Mouse (Mus musculus) hindbrain, embryonic 14.5 days (tissue): ENCODE data around the gene Ly6g6d. TPM values are rescaled to one million over a fixed set of nuclear protein-coding genes. Genes with fewer than 3 reads are reported as not detected.

Experiments used
- ATAC-seq: fragments of 200-750 bp; cut with Nextera tagmentation; 2 replicates; pipeline ENCODE4 v1.8.0; 2017; ENCODE audit warnings: moderate number of reproducible peaks, mild to moderate bottlenecking, moderate TSS enrichment, moderate library complexity; ENCODE audit not compliant: low FRiP score
- DNase-seq: peaks from one replicate; pipeline ENCODE4 v3.0.0-alpha.2; 2015; ENCODE audit warnings: low spot score
- H3K27ac ChIP-seq: fragments of 300-500 bp; sonication (generic); 2 replicates; pipeline ENCODE4 v1.5.1; 2014; ENCODE audit warnings: mild to moderate bottlenecking, moderate library complexity
- H3K27me3 ChIP-seq: fragments of 300-500 bp; sonication (generic); 2 replicates; pipeline ENCODE4 v1.6.1; 2014; ENCODE audit warnings: mild to moderate bottlenecking, low read length, mixed read lengths; ENCODE audit not compliant: control insufficient read depth, insufficient read depth
- H3K36me3 ChIP-seq: fragments of 300-500 bp; sonication (generic); replicated peaks from 2 replicates; pipeline ENCODE4 v1.6.1; 2014; ENCODE audit not compliant: control insufficient read depth, insufficient read depth
- H3K4me1 ChIP-seq: fragments of 300-500 bp; sonication (generic); replicated peaks from 2 replicates; pipeline ENCODE4 v1.6.1; 2014; ENCODE audit warnings: antibody characterized with exemption, low read length, mixed read lengths; ENCODE audit not compliant: control insufficient read depth, insufficient read depth
- H3K4me2 ChIP-seq: fragments of 300-500 bp; sonication (generic); replicated peaks from 2 replicates; pipeline ENCODE4 v1.6.1; 2014; ENCODE audit warnings: mild to moderate bottlenecking, moderate library complexity
- H3K4me3 ChIP-seq: fragments of 300-500 bp; sonication (generic); replicated peaks from 2 replicates; pipeline ENCODE4 v1.5.1; 2014; ENCODE audit warnings: mild to moderate bottlenecking, low read length
- H3K9ac ChIP-seq: fragments of 300-500 bp; sonication (generic); 2 replicates; pipeline ENCODE4 v1.6.1; 2014
- H3K9me3 ChIP-seq: fragments of 300-500 bp; sonication (generic); 2 replicates; pipeline ENCODE4 v1.6.1; 2016; ENCODE audit warnings: low read length; ENCODE audit not compliant: control insufficient read depth
- WGBS: fragments of 180-500 bp; shearing (Covaris S2); extraction: QIAGEN DNeasy Blood & Tissue Kit; methylation state at CpG from one replicate; pipeline ENCODE4 v1.1.7; 2014; 5-methylcytosine and 5-hydroxymethylcytosine counted together
- polyA plus RNA-seq: library from polyadenylated mRNA; unstranded; fragments of >200 nt; fragmentation: Nextera tagmentation; extraction: Ambion mirVana; gene quantifications from 2 replicates; pipeline ENCODE4 v1.2.1, GENCODE M21; 2014

The Ly6g6d gene
- polyA plus RNA-seq, 1 experiment from 2014 or later, result 0.94 TPM

DNA sequence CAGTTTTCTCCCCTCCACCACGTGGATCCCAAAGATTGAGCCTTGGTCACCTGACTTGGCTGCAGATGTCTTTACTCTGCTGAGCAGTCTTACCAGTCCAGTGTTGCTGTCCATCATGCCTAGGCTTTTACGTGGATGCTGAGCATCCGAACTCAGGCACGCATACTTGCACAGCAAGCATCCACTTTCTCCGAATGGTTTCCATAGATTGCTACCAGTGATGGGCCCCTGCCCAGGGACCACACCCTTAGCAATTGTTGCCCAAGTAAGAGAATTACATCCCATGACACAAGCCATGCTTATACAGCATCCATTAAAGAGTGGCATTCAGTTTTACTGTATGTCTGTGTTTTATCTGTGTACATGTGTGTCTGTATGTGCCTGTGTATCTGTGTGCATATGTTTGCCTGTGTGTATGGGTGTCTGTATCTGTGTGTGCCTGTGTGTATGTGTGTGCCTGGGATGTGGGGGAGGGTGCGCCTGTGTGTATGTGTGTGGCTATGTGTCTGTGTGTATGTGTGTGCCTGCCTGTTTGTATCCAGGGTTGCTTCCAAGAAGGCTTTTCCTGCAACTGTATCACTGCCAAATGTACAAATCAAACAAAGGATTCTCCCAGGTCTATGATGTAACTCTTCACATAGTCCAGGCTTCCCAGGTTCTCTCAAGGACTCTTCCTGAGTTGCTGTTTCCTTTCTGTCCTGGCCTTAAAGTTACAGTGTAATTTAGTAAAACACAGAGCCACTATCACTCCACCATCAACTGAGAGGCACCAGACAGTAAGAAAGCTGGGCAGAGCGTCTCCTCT, 22.0 kb downstream of the Ly6g6d start:
- DNase-seq (no peak), ATAC-seq (no peak)
- 95% methylated on average over 7 of the region's 7 CpGs for WGBS
- H3K27ac ChIP-seq, result no peak overlapping the region
- peaks cover 23% of the 10 kb centered on the region for H3K36me3 ChIP-seq
- H3K9me3 ChIP-seq, result no peaks in the 10 kb centered on the region
- H3K4me2 ChIP-seq, result no peak overlapping the region
- H3K9ac ChIP-seq, result no peak overlapping the region
- H3K4me3 ChIP-seq, result no peak overlapping the region
- H3K4me1 ChIP-seq, result peaks cover 20% of the 10 kb centered on the region
- H3K27me3 ChIP-seq, result no peaks in the 10 kb centered on the region

- ATAC-seq (no peak), DNase-seq (no peak)
- no peaks in the 10 kb centered on the region for H3K9me3 ChIP-seq
- H3K27me3 ChIP-seq, result no peaks in the 10 kb centered on the region
- 81% methylated on average over 12 of the region's 12 CpGs for WGBS
- H3K4me2 ChIP-seq, result peak overlapping the region; percentile 59
- peak overlapping the region; percentile 53 for H3K9ac ChIP-seq
- peak overlapping the region; percentile 87 for H3K27ac ChIP-seq
- peaks cover 16% of the 10 kb centered on the region; the same call in 1 of the 2 replicates for H3K4me1 ChIP-seq
- H3K36me3 ChIP-seq, result peaks cover 18% of the 10 kb centered on the region; the same call in 1 of the 2 replicates
- no peak overlapping the region for H3K4me3 ChIP-seq
Observed at GRCm38 (mm10) chr17:35052271-35052798, 25.5 kb downstream of the Ly6g6d start.

DNA sequence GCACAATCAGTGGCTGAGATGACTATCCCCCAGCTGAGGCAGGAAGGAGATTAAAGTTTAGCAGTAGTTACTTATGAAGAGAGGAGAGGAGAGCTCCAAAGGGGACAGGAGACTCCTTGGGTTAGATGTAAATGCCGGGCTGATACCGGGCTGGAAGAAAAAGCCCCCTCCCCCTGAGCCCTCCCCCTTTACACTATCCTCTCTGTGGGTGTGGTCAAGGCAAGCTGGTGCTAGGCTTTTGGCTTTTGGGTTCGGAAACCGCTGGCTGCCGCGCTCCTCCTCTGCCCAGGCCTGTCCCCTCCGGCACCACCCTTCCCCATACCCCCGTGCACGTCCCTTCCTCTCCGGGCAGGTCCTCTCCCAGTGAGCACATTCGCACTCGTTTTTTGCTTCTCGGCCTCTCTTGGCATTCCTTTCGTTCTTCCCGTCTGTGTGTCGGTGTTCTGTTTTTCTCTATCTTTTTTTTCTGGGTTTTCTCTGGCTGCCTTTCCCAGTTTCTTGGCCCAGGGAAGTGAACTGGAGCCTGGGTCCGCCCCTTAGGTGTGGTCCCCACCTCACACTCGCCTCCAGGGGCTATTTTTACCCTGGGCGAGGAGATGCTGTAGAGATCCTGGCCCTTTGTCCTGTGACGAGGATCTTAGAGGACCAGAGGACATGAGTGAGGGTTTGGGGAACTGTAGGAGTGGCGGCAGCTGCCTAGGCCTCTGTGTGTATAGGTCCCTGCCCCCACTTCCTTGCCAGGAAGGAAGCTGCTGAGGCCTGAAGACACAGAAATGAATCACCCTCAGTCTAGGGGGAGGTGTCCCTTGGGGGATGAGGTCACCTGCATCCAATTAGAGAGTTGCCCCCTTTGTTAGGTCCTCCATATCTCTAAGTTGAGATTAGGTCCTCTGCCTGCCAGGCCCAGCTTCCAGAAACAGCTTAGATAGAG, 26.4 kb downstream of the Ly6g6d start:
- Histone ChIP-seq H3K27ac (peak overlapping the region; percentile 87), H3K9me3 (no peaks in the 10 kb centered on the region), H3K4me2 (peak overlapping the region; percentile 59), H3K4me1 (peaks cover 19% of the 10 kb centered on the region; the same call in 1 of the 2 replicates), H3K27me3 (no peaks in the 10 kb centered on the region), H3K36me3 (peaks cover 18% of the 10 kb centered on the region; the same call in 1 of the 2 replicates), H3K9ac (peak overlapping the region; percentile 53), H3K4me3 (peak overlapping the region; percentile 39)
- ATAC-seq (peak; percentile 22; the same call in 1 of the 2 replicates), DNase-seq (peak; percentile 62)
- WGBS, result 3% methylated on average over 21 of the region's 21 CpGs

- H3K27me3 ChIP-seq, result no peaks in the 10 kb centered on the region
- peak overlapping the region; percentile 59 for H3K4me2 ChIP-seq
- peak overlapping the region; percentile 88 for H3K27ac ChIP-seq
- H3K4me1 ChIP-seq, result peaks cover 27% of the 10 kb centered on the region
- ATAC-seq (no peak), DNase-seq (no peak)
- WGBS, result 1% methylated on average over 27 of the region's 27 CpGs
- H3K9me3 ChIP-seq, result no peaks in the 10 kb centered on the region
- peak overlapping the region; percentile 62 for H3K9ac ChIP-seq
- 0 out of 2 replicates have a peak, but pooled peaks cover 10% of the 10 kb centered on the region for H3K36me3 ChIP-seq
- peak overlapping the region; percentile 39 for H3K4me3 ChIP-seq
Observed at GRCm38 (mm10) chr17:35050126-35050750, 27.6 kb downstream of the Ly6g6d start.

GRCm38 (mm10) chr17:35049561-35050016, 28.3 kb downstream of the Ly6g6d start, which contains the start of gene Clic1:
Gene Clic1, plus strand, starts transcription at chr17:35049966.
- peaks cover 27% of the 10 kb centered on the region for H3K4me1 ChIP-seq
- H3K27ac ChIP-seq, result peak within 1 kb of the TSS; percentile 88

DNA sequence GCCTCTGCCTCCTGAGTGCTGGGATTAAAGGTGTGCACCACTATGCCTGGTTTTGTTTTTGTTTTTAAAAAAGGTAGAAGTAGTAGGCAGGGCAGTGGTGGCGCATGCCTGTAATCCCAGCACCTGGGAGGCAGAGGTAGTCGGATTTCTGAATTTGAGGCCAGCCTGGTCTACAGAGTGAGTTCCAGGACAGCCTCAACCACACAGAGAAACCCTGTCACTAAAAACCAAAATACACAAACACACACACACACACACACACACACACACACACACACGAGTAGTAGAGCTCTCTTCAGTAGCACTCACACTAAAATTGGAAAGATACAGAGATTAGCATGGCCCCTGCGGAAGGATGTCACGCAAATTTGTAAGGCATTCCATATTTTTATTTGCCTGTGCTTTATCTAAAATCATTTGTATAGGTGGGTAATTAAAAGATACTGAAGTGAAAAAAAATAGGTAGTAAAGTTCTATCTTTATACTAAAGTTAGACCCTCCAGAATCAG, 28.9 kb downstream of the Ly6g6d start:
- 74% methylated on average over 5 of the region's 5 CpGs for WGBS
- Histone ChIP-seq H3K27me3 (no peaks in the 10 kb centered on the region), H3K9me3 (no peaks in the 10 kb centered on the region), H3K4me1 (peaks cover 27% of the 10 kb centered on the region), H3K9ac (no peak overlapping the region), H3K4me3 (no peak overlapping the region), H3K36me3 (0 out of 2 replicates have a peak, but pooled peaks cover 6% of the 10 kb centered on the region), H3K27ac (peak overlapping the region; percentile 88; the same call in 1 of the 2 replicates), H3K4me2 (peak overlapping the region; percentile 59)
- DNase-seq (no peak), ATAC-seq (no peak)

More at GRCm38 (mm10) chr17:35049561-35050016, 28.3 kb downstream of the Ly6g6d start, which contains the start of gene Clic1:
- Histone ChIP-seq H3K4me3 (peak within 1 kb of the TSS; percentile 39), H3K9me3 (no peaks in the 10 kb centered on the region), H3K36me3 (0 out of 2 replicates have a peak, but pooled peaks cover 10% of the 10 kb centered on the region), H3K4me2 (peak within 1 kb of the TSS; percentile 59), H3K9ac (peak within 1 kb of the TSS; percentile 62), H3K27me3 (no peaks in the 10 kb centered on the region)
- 5% methylated on average over 11 of the region's 11 CpGs for WGBS
- ATAC-seq (peak; percentile 1; the same call in 1 of the 2 replicates), DNase-seq (peak; percentile 65)

DNA sequence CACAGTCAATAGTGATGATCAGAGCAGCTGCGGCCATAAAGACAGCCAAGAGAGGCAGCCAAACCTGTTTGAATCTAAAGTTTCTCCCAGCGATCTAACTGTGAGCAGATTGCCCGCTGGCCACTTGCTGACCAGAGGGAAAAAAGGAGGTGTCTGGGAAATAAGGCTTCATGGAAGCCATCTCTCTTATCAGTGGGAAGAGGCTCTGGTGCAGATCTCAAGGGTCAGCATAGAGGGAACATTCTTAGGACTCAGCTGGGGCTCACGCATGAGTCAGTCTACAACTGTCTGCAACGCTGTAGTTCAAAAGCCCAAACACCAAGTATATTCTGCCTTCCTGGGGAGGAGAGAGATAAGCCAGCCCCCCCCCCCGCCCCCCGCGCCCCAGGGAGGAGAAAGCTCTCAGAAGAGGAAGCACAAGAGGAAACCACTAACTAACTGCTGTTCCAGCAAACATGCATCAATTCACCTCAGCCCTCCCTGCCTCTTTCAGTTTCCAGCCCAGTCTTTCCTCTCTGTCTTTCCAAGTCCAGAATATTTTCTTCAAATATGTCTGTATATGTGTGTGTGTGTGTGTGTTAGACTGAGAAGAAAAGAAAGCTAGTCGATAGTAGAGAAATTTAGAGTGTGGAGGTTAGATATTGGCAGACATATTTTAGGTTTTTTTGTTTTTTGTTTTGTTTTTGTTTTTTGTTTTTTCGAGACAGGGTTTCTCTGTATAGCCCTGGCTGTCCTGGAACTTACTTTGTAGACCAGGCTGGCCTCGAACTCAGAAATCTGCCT, 29.5 kb downstream of the Ly6g6d start:
- no peaks in the 10 kb centered on the region for H3K27me3 ChIP-seq
- no peak for ATAC-seq
- 0 out of 2 replicates have a peak, but pooled peaks cover 4% of the 10 kb centered on the region for H3K36me3 ChIP-seq
- peaks cover 27% of the 10 kb centered on the region for H3K4me1 ChIP-seq
- H3K4me3 ChIP-seq, result no peak overlapping the region
- no peak overlapping the region for H3K4me2 ChIP-seq
- no peaks in the 10 kb centered on the region for H3K9me3 ChIP-seq
- DNase-seq, result no peak
- H3K9ac ChIP-seq, result no peak overlapping the region
- H3K27ac ChIP-seq, result peak overlapping the region; percentile 14; the same call in 1 of the 2 replicates
- 39% methylated on average over 11 of the region's 11 CpGs for WGBS

GRCm38 (mm10) chr17:35047688-35048087, 30.2 kb downstream of the Ly6g6d start:
- H3K9me3 ChIP-seq, result no peaks in the 10 kb centered on the region
- DNase-seq, result no peak
- 50% methylated on average over 1 of the region's 1 CpGs for WGBS
- 0 out of 2 replicates have a peak, but pooled peaks cover under 1% of the 10 kb centered on the region for H3K36me3 ChIP-seq
- ATAC-seq, result no peak
- no peak overlapping the region for H3K4me3 ChIP-seq
- H3K4me1 ChIP-seq, result peaks cover 27% of the 10 kb centered on the region
- no peak overlapping the region for H3K4me2 ChIP-seq
- no peak overlapping the region for H3K9ac ChIP-seq
- no peaks in the 10 kb centered on the region for H3K27me3 ChIP-seq
- no peak overlapping the region for H3K27ac ChIP-seq
